Mouse (Mus musculus) kidney, postnatal 10 days (tissue): ENCODE measurements around the gene Ddah1.
"Not testable (repeated sequence)": the region's sequence is repeated elsewhere in the genome, so short reads cannot be mapped to it uniquely, and the experiment has no call there.

Experiments used
- DNase-seq: peaks from one replicate; pipeline ENCODE4 v3.0.0; 2021; ENCODE audit warnings: mixed read lengths

Gene Ddah1

GRCm38 (mm10) chr3:145864713-145865233, 106.3 kb downstream of the Ddah1 start:
- peak; percentile 32 for DNase-seq

DNA sequence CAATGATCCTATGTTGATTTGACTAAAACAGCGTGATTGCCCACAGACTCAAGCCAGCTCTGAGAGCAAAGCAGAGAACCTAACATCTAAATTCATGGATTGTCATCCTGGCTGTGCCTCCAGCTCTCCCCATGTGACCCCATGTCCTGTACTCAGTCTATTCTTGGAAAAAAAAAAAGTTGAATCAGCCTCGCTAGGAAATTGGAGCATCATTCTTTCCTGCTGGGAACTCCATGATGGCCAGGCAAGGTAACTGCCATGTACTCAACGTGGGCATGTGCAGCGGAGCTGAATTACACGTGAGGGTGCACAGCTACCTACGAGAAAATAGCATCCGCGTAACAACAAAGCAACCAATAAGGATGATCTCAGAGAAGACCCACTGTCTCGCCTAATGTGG, 114.2 kb downstream of the Ddah1 start:
- DNase-seq = no peak

DNA sequence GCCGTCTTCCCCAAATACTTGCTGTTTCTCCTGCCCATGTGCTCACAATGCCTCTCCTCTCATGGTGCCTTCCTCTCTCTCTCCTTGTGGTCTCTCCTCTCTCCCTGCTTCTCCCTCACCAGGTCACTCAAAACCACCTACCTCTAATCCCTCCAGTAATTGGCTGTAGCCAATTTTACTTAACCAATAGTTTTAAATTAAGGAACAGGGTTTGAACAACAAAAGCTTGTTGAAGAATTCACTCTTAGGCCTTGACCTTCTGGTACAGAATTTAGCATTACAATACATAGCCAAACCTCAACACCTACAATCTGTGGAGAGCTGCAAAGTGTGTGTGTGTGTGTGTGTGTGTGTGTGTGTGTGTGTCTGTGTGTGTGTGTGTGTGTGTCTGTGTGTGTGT, 114.8 kb downstream of the Ddah1 start:
- DNase-seq = no peak

DNA sequence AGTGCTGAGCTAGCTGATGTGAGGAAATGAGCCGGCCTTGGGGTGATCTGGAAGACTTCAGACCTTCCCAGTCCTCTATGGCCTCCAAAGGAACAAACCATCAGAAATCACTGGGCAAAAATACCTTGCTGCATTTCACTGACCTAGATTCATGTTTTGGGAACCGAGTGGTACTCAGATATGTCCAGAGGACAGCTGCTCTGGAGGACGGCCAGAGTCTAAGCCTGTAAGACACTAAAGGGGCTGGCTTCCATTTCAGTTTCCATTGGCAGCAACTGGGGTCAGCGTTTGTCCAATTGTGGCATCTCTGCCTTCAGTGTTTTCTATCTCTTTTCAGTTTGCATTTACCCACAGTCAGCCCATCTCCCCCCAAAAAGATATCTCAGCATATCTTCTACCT, 115.7 kb downstream of the Ddah1 start:
- no peak for DNase-seq

DNA sequence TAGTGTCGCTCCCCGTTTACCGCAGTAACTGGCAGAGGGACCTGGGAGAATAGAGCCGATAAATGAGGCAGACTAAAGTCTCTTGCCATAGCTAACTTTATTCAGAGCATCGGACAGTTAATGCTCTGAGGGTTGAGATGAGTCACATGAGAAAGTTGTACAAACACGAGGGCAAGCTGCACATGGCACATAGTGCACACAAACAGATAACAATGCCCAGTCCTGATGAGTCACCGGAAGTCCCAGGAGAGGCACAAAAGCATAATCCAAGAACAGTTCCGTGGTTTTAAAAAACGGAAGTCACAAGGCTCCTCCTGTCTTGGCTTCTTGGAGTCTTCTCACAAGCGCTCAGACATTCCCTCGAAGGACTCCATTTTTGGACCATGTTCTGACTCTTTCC, 117.6 kb downstream of the Ddah1 start:
- no peak for DNase-seq

- not testable (repeated sequence) for DNase-seq
Measured at GRCm38 (mm10) chr3:145878867-145879266, 120.4 kb downstream of the Ddah1 start.

GRCm38 (mm10) chr3:145880335-145880734, 121.9 kb downstream of the Ddah1 start:
- no peak for DNase-seq

- DNase-seq = no peak
Measured at GRCm38 (mm10) chr3:145882076-145882874, 123.8 kb downstream of the Ddah1 start.

- no peak for DNase-seq
Measured at GRCm38 (mm10) chr3:145883233-145883632, 124.8 kb downstream of the Ddah1 start.

DNA sequence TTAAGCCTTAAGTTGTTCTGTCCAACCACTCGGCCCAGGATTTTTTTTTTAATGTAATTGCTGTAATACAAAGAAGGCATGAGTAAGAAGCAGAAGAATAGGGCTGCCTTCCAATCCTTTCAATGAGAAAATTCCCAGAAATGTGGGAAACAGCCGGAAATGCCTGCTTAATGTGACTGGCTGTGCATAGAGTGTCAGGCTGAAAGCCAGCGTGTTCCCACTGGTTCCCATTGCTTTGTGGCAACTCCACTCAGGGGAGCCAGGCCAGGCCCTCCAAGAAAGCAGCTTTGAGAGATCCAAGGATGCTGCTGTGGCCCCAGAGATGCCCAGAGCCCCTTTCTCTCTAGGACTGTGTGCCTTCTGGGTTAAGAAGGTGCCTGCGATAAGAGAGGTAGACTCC, 126.9 kb downstream of the Ddah1 start:
- DNase-seq = peak; percentile 48

GRCm38 (mm10) chr3:145885851-145886464, 127.5 kb downstream of the Ddah1 start:
- peak; percentile 71 for DNase-seq

GRCm38 (mm10) chr3:145887430-145887971, 129.0 kb downstream of the Ddah1 start:
- no peak for DNase-seq

- DNase-seq = no peak
Measured at GRCm38 (mm10) chr3:145890346-145891132, 132.1 kb downstream of the Ddah1 start.

GRCm38 (mm10) chr3:145892451-145892850, 134.0 kb downstream of the Ddah1 start:
- DNase-seq = no peak

DNA sequence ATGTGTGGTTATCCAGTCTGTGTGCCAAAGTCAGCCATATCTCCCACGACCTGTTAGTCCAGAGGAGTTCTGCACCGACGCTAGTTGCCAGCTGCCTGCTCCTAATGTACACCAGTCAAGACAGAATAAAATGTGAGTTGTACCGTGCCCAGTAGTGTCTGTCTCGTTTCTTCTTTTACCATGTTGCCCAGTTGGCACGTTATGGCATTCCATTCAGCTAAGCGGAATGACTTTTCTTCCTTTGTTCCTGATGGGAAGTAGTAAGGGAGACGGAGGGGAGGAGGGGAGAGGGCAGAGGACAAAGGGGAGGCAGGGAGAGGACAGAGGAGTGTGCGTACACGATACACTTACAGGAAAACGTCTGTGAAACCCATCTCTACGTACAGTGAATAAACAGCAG, 135.7 kb downstream of the Ddah1 start:
- no peak for DNase-seq

DNA sequence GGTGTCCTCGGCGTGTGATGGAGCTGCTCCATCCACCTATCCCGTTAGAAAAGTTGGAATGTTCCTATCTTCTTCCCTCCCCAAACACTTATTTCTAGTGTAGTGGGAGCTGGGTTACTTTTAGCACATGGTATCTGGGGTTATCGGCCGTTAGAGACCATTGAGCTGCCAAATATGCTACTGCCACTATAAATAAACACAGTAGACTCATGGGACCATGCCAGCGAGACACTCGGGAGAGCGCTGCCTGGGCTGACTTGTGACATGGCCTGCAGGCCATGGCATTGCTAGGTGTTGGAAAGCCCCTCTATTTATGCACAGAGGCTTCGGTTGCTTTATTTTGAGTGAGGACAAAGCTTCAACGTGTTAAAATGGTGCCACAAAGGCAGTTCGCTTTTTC, 139.3 kb downstream of the Ddah1 start:
- no peak for DNase-seq

GRCm38 (mm10) chr3:145899832-145900231, 141.4 kb downstream of the Ddah1 start:
- no peak for DNase-seq

GRCm38 (mm10) chr3:145903530-145903929, 145.1 kb downstream of the Ddah1 start:
- no peak for DNase-seq

DNA sequence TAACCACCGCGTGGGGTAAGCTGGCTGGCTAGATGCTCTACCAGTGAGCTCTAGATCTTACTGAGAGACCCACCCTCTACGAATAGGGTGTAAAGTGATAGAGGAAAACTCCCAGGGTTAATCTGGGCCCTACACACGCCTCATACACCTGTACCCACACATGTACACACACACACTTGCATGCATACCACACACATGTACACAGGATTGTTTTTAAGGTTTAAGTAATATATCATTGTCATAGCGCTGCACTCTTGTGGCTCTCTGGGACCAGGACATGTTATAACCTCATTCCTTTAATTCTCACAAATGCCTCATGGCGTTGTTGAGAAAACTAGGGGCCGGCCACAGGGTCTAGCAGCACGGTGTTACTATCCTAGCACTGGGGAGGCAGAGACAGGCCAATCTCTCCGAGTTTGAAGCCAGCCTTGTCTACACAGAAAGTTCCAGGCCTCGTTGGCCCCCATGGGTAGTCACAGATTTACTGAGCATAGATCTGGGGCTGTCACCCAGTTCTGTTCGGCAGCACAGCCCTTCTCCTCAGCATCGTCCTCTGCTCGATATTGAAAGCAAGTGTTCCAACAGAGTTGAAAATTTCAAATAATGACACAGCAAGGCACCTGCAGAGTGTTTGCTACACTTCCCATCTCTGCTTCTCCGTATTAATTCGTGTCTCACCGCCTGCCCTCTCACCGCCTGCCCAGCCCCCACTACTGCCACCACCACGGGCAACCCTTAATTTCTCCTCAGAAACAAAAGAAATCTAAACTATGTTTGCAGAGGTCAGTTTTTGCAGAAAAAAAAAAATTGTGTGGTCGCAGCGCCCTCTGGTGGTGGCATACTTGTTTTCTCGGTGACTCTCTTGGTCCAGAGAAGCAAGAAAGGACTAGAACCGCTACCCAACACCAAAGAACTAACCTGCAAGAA, 146.6 kb downstream of the Ddah1 start:
- peak; percentile 86 for DNase-seq

GRCm38 (mm10) chr3:145906582-145906981, 148.1 kb downstream of the Ddah1 start:
- DNase-seq = no peak

DNA sequence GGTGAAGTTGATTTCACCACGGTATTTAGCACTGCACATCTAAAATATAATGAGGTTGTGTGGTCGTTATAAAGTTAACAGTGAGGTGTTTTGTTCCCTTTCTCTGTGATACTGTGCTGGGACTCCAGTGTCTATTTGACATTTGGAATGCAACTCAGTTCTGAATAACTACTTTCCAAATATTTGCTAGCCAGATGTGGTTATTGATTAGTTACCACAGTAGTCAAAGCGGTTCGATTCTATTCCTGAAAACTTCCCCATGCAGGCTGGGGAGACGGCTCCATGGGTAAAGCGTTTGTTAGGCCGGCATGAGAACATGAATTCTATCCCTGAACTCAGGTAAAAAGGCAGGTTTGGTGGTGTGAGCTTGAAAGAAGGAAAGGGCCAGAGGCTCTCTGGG, 154.0 kb downstream of the Ddah1 start:
- DNase-seq = no peak

DNA sequence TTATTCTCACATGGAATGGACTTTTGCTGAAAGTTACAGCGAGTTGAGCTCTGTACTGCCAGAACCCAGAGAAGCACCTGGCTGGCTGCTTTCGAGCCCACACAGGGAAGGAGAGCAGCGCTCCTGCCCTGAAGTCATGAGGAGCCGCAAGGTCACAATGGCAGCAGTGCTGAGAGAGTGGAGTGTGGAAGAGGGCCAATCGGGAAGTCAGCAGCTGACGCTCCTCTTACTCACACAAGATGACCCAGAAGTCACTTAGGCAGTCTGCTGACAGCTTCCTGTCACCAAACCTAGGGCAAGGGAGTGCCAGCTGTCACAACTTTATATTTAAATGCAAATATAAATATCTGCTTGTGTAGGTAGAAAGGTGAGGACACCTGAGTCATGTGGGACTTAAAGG, 154.8 kb downstream of the Ddah1 start:
- DNase-seq = no peak
